Mouse (Mus musculus) embryonic stem cell, embryonic (primary cell): Measurements from ENCODE around the gene Upf1.

Experiments
- CTCF ChIA-PET, 4 experiments: fragments of 300-600 bp in 2 of 4; fragments of 350-600 bp in 2 of 4; sonication (Branson Sonifier 250); formaldehyde crosslinking; loops; one replicate each; lab custom pipeline; 2022; ENCODE audit warnings: inconsistent platforms in 2 of 4; lab: Charles Lee
- POLR2A ChIA-PET, 4 experiments: fragments of 300-600 bp in 2 of 4; fragments of 350-600 bp in 2 of 4; sonication (Branson Sonifier 250); formaldehyde crosslinking; loops; one replicate each; lab custom pipeline; 2022; ENCODE audit warnings: antibody characterized with exemption in 4 of 4, inconsistent platforms in 1 of 4; lab: Charles Lee

The Upf1 gene

GRCm38 (mm10) chr8:70347443-70347842 is 5.6 kb downstream of the Upf1 start:
- CTCF ChIA-PET: interaction anchor here in 2 of 4 experiments (0.6 to 1.9 kb wide), 2 partner anchors 13 to 493 kb away, joined by 4 to 7 read pairs; no protein-coding TSS in a partner anchor
- POLR2A ChIA-PET: interaction anchor here in 3 of 4 experiments (0.6 to 2.3 kb wide), 7 partner anchors 9 to 274 kb away, joined by 3 to 8 read pairs (median 4); no protein-coding TSS in a partner anchor

GRCm38 (mm10) chr8:70344279-70344678 is 8.8 kb downstream of the Upf1 start:
- POLR2A ChIA-PET: interaction anchor here (0.8 to 5.0 kb wide), 18 partner anchors 8 to 355 kb away, joined by 3 to 27 read pairs (median 5); partner anchors contain the start of genes Upf1 (in 4 of the 4), Homer3 (in 1 of the 4) and Jund (in 1 of the 4)
- CTCF ChIA-PET: interaction anchor here (0.5 to 4.2 kb wide), 41 partner anchors 8 to 448 kb away, joined by 3 to 29 read pairs (median 4); partner anchors contain the start of genes Upf1 (in 2 of the 4), Comp (in 1 of the 4), Fkbp8 (in 1 of the 4) and Gdf1 (in 1 of the 4)

- ChIA-PET CTCF (interaction anchor here (0.5 to 4.2 kb wide), 45 partner anchors 9 to 449 kb away, joined by 3 to 29 read pairs (median 4); partner anchors contain the start of genes Upf1 (in 2 of the 4), Comp (in 1 of the 4), Fkbp8 (in 1 of the 4) and Gdf1 (in 1 of the 4)), POLR2A (interaction anchor here (0.8 to 5.0 kb wide), 17 partner anchors 9 to 355 kb away, joined by 3 to 27 read pairs (median 5); partner anchors contain the start of genes Upf1 (in 4 of the 4), Homer3 (in 1 of the 4) and Jund (in 1 of the 4))
Measured at GRCm38 (mm10) chr8:70343696-70344095, 9.4 kb downstream of the Upf1 start.

- CTCF ChIA-PET: interaction anchor here in 3 of 4 experiments (0.5 to 4.2 kb wide), 28 partner anchors 9 to 301 kb away, joined by 3 to 29 read pairs (median 6); partner anchors contain the start of genes Upf1 (in 2 of the 3), Fkbp8 (in 1 of the 3), Gdf1 (in 1 of the 3) and Kxd1 (in 1 of the 3)
Measured at GRCm38 (mm10) chr8:70343076-70343475, 10.0 kb downstream of the Upf1 start.

GRCm38 (mm10) chr8:70342007-70342406 is 11.1 kb downstream of the Upf1 start:
- CTCF ChIA-PET: interaction anchor here in 2 of 4 experiments (1.0 to 4.2 kb wide), 4 partner anchors 10 to 19 kb away, joined by 3 to 29 read pairs (median 6); partner anchors contain the start of gene Upf1 (in 1 of the 2)
- POLR2A ChIA-PET: interaction anchor here in 3 of 4 experiments (1.4 to 5.0 kb wide), 5 partner anchors 10 to 11 kb away, joined by 3 to 27 read pairs (median 26); partner anchors contain the start of gene Upf1 (in 2 of the 3)

More at GRCm38 (mm10) chr8:70343076-70343475, 10.0 kb downstream of the Upf1 start:
- POLR2A ChIA-PET: interaction anchor here (1.2 to 5.0 kb wide), 13 partner anchors 8 to 356 kb away, joined by 3 to 27 read pairs (median 5); partner anchors contain the start of genes Upf1 (in 3 of the 4) and Jund (in 1 of the 4)

- POLR2A ChIA-PET: interaction anchor here in 2 of 4 experiments (1.0 to 5.0 kb wide), 4 partner anchors 9 to 198 kb away, joined by 3 to 26 read pairs (median 10); partner anchors contain the start of gene Ell (in 1 of the 2)
- CTCF ChIA-PET: interaction anchor here in 2 of 4 experiments (0.5 to 1.8 kb wide), 2 partner anchors 20 to 75 kb away, joined by 3 to 7 read pairs; no protein-coding TSS in a partner anchor
Measured at GRCm38 (mm10) chr8:70340659-70341058, 12.4 kb downstream of the Upf1 start.

- CTCF ChIA-PET: interaction anchor here in 3 of 4 experiments (0.6 to 1.9 kb wide), 6 partner anchors 9 to 28 kb away, joined by 3 to 6 read pairs (median 3); partner anchors contain the start of gene Gdf1 (in 1 of the 3)
- POLR2A ChIA-PET: interaction anchor here in 2 of 4 experiments (0.9 to 3.6 kb wide), 7 partner anchors 9 to 500 kb away, joined by 3 to 16 read pairs (median 3); partner anchors contain the start of gene Upf1 (in 1 of the 2)
Measured at GRCm38 (mm10) chr8:70338931-70339330, 14.1 kb downstream of the Upf1 start.

- ChIA-PET CTCF (interaction anchor here (0.5 to 3.8 kb wide), 13 partner anchors 10 to 471 kb away, joined by 3 to 29 read pairs (median 3); no protein-coding TSS in a partner anchor), POLR2A (interaction anchor here in 2 of 4 experiments (1.0 to 3.9 kb wide), 6 partner anchors 9 to 64 kb away, joined by 3 to 26 read pairs (median 13); partner anchors contain the start of gene Upf1 (in 1 of the 2))
Measured at GRCm38 (mm10) chr8:70332878-70333202, 20.2 kb downstream of the Upf1 start.

- POLR2A ChIA-PET: interaction anchor here (0.6 to 3.9 kb wide), 20 partner anchors 10 to 491 kb away, joined by 3 to 26 read pairs (median 5); partner anchors contain the start of genes Upf1 (in 2 of the 4) and Comp (in 1 of the 4)
Measured at GRCm38 (mm10) chr8:70332070-70332877, 20.8 kb downstream of the Upf1 start.

GRCm38 (mm10) chr8:70331526-70331925 is 21.6 kb downstream of the Upf1 start:
- ChIA-PET POLR2A (interaction anchor here (0.6 to 3.9 kb wide), 42 partner anchors 9 to 490 kb away, joined by 3 to 26 read pairs (median 4); partner anchors contain the start of genes Upf1 (in 3 of the 4), Slc25a42 (in 2 of the 4), Cers1 (in 1 of the 4) and Comp (in 1 of the 4)), CTCF (interaction anchor here (0.5 to 3.8 kb wide), 37 partner anchors 9 to 981 kb away, joined by 3 to 29 read pairs (median 4); partner anchors contain the start of genes Upf1 (in 2 of the 4), Cers1 (in 1 of the 4), Homer3 (in 1 of the 4) and Rex1bd (in 1 of the 4))

More at GRCm38 (mm10) chr8:70332070-70332877, 20.8 kb downstream of the Upf1 start:
- CTCF ChIA-PET: interaction anchor here (0.5 to 3.8 kb wide), 25 partner anchors 9 to 471 kb away, joined by 3 to 29 read pairs (median 4); partner anchors contain the start of gene Upf1 (in 1 of the 4)

GRCm38 (mm10) chr8:70330741-70331364 is 22.2 kb downstream of the Upf1 start:
- ChIA-PET POLR2A (interaction anchor here (0.6 to 3.9 kb wide), 46 partner anchors 8 to 489 kb away, joined by 3 to 26 read pairs (median 4); partner anchors contain the start of genes Upf1 (in 3 of the 4), Slc25a42 (in 2 of the 4), Cers1 (in 1 of the 4) and Cope (in 1 of the 4)), CTCF (interaction anchor here (0.5 to 3.8 kb wide), 41 partner anchors 8 to 487 kb away, joined by 3 to 29 read pairs (median 4); partner anchors contain the start of genes Upf1 (in 2 of the 4), Cers1 (in 1 of the 4), Homer3 (in 1 of the 4) and Rex1bd (in 1 of the 4))

- ChIA-PET CTCF (interaction anchor here (0.5 to 3.8 kb wide), 29 partner anchors 8 to 488 kb away, joined by 3 to 29 read pairs (median 4); partner anchors contain the start of genes Upf1 (in 2 of the 4) and Homer3 (in 1 of the 4)), POLR2A (interaction anchor here (0.5 to 3.9 kb wide), 44 partner anchors 8 to 368 kb away, joined by 3 to 26 read pairs (median 4); partner anchors contain the start of genes Upf1 (in 3 of the 4), Cope (in 2 of the 4), Ddx49 (in 2 of the 4) and Slc25a42 (in 2 of the 4))
Measured at GRCm38 (mm10) chr8:70329835-70330740, 23.0 kb downstream of the Upf1 start.

GRCm38 (mm10) chr8:70329124-70329834 is 23.8 kb downstream of the Upf1 start, which contains the start of gene Gdf1:
Gdf1 (plus strand) TSS chr8:70329817.
- ChIA-PET POLR2A (interaction anchor here in 3 of 4 experiments (0.5 to 3.9 kb wide), 14 partner anchors 9 to 328 kb away, joined by 3 to 18 read pairs (median 4); partner anchors contain the start of genes Cope (in 1 of the 3) and Ddx49 (in 1 of the 3)), CTCF (interaction anchor here in 3 of 4 experiments (0.6 to 2.4 kb wide), 9 partner anchors 9 to 98 kb away, joined by 3 to 6 read pairs (median 3); partner anchors contain the start of gene Upf1 (in 1 of the 3))

- POLR2A ChIA-PET: interaction anchor here in 2 of 4 experiments (1.1 to 2.8 kb wide), 4 partner anchors 16 to 39 kb away, joined by 3 to 12 read pairs (median 4); no protein-coding TSS in a partner anchor
- CTCF ChIA-PET: interaction anchor here in 2 of 4 experiments (0.6 to 1.9 kb wide), 3 partner anchors 18 to 376 kb away, joined by 3 to 4 read pairs (median 3); no protein-coding TSS in a partner anchor
Measured at GRCm38 (mm10) chr8:70327512-70327911, 25.6 kb downstream of the Upf1 start.
